Mouse (Mus musculus): ENCODE data around the gene Capn8.
A peak's percentile ranks its signal among the peaks of the same experiment; 100 is the strongest.

Capn8 gene

DNA sequence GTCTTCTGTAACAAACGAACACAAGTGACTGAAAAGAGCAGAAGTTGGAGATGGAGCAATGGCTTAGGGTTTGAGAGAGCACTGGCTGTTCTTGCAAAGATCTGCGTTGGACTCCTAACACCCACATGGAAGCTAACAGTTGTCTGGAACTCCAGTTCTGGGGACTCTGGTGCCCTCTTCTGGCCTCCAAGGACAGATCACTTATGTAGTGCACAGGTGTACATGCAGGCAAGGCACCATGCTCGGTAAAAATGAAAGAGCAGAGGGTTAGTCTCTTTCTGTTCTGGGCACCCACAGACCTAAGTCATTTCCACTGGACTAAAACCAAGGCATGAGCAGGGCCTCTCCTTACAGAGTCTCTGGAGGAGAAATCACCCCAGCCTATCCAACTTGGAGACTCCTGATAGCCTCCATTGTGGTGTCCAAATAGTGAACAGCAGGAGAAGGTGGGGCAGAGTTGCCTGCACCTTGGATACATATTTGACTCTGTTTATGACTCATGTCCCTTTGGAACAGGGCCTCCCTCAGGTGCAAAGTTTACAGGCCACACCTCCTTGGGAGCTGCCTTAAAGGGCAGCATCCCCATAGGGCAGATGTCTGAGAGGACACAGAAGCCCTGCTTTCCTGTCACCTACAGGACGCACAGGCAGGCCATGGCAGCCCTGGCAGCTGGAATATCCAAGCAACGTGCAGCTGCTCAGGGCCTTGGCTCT lies at the start of gene Capn8:
Gene Capn8 (plus strand): TSS at position 600 of the 713 bp plus-strand sequence.
- DNase-seq (ENCODE audit: inconsistent age in 2 of 2, low spot score in 1 of 2): peak; percentile 20 to 51

GRCm38 (mm10) chr1:182516758-182517676 lies 47.8 kb upstream of the Capn8 start, which contains the start of gene Capn2:
Gene Capn2, minus strand, starts transcription at chr1:182517608.
- peak; percentile 91 to 96 for DNase-seq (ENCODE audit: inconsistent age in 2 of 2, low spot score in 1 of 2)

DNA sequence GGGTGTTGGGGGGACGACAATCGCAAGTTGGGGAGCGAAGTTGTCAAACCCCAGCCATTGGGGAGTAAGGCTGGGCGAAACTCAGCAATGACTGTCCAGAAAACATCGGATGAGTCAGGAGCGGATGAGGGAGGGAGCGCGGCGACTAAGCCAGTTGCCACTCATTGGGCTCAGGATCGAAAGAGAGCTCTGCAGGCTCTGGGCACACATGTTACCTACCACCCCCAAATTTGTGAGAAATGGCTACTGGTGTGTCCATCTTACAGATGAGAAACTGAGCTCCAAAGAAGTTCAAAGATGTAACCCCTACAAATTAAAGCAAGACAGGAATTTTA lies 47.2 kb upstream of the Capn8 start:
- DNase-seq (ENCODE audit: inconsistent age in 2 of 2, low spot score in 1 of 2): no peak

DNA sequence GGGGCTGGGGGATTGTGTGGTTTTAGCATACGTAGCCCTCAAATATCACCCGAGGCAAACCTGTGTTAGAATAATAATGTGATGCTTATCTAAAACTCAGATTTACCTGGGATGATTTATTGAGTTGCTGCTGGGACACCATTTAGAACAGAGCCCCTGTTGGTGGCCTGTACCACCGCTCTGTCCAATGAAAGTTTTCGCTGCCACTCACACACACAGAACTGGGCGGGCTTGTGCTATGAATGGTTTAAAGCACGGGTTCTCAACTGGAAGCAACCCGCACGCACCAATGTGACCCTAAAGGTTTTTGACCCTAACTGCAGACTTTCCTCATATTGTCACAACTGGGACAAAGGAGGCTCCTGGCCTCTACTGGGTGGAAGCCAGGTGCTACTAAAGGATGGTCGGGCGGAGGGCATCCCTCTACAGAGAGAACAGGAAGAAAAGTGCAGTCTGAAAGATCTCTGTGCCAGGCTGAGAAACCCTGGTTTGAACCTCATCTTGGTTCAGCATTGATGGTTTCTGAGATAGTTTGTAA lies 46.6 kb upstream of the Capn8 start:
- DNase-seq (ENCODE audit: inconsistent age in 2 of 2, low spot score in 1 of 2): no peak

GRCm38 (mm10) chr1:182518811-182519210 lies 46.0 kb upstream of the Capn8 start:
- DNase-seq (ENCODE audit: inconsistent age in 2 of 2, low spot score in 1 of 2): no peak

GRCm38 (mm10) chr1:182519341-182519740 lies 45.5 kb upstream of the Capn8 start:
- no peak for DNase-seq (ENCODE audit: inconsistent age in 2 of 2, low spot score in 1 of 2)

- DNase-seq (ENCODE audit: inconsistent age in 2 of 2, low spot score in 1 of 2): peak; percentile 54 to 70
Measured at GRCm38 (mm10) chr1:182520091-182520937, 44.5 kb upstream of the Capn8 start.

GRCm38 (mm10) chr1:182520938-182521500 lies 43.8 kb upstream of the Capn8 start:
- DNase-seq (ENCODE audit: inconsistent age in 2 of 2, low spot score in 1 of 2): no peak

DNA sequence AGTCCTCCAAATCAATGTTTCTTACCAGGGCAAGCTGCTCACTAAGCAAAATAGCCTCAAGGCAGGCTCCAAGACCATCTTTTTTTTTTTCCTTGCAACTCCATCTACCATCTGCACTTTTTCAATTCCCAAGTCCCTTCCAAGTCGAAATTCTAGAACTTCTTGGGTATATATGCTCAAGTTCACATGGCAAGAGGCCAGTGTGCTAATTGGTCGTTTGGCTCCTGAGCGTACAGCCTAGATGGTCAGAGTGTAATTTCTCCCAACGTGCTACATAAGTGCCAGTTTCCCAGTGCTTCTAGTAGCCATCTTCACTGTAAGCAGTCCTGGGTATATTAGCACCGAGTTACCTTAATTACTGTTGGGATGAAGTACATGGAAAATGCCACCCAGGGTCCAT lies 41.8 kb upstream of the Capn8 start:
- no peak for DNase-seq (ENCODE audit: inconsistent age in 2 of 2, low spot score in 1 of 2)

GRCm38 (mm10) chr1:182523692-182524091 lies 41.1 kb upstream of the Capn8 start:
- DNase-seq (ENCODE audit: inconsistent age in 2 of 2, low spot score in 1 of 2): no peak

DNA sequence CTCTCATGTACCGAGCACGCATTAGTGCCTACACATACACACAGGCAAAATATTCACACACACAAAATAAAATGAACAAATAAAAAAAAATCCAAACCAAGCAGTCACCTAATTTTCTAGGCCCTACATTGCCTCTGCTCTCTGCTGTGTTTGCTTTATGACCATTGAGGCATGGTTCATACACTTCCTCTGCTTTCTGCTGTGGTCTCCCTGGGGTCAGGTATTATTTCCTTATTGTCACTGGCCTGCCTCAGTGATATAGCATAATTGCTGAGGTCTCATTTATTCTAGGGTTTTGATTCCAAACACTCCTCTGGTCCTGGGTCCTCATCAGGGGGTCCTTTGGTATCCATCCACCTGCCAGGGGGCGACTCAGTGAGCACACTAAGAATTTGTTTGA lies 39.2 kb upstream of the Capn8 start:
- DNase-seq (ENCODE audit: inconsistent age in 2 of 2, low spot score in 1 of 2): peak in 1 of 2 experiments; percentile 14

GRCm38 (mm10) chr1:182527261-182527766 lies 37.5 kb upstream of the Capn8 start:
- peak in 1 of 2 experiments; percentile 55 for DNase-seq (ENCODE audit: inconsistent age in 2 of 2, low spot score in 1 of 2)

DNA sequence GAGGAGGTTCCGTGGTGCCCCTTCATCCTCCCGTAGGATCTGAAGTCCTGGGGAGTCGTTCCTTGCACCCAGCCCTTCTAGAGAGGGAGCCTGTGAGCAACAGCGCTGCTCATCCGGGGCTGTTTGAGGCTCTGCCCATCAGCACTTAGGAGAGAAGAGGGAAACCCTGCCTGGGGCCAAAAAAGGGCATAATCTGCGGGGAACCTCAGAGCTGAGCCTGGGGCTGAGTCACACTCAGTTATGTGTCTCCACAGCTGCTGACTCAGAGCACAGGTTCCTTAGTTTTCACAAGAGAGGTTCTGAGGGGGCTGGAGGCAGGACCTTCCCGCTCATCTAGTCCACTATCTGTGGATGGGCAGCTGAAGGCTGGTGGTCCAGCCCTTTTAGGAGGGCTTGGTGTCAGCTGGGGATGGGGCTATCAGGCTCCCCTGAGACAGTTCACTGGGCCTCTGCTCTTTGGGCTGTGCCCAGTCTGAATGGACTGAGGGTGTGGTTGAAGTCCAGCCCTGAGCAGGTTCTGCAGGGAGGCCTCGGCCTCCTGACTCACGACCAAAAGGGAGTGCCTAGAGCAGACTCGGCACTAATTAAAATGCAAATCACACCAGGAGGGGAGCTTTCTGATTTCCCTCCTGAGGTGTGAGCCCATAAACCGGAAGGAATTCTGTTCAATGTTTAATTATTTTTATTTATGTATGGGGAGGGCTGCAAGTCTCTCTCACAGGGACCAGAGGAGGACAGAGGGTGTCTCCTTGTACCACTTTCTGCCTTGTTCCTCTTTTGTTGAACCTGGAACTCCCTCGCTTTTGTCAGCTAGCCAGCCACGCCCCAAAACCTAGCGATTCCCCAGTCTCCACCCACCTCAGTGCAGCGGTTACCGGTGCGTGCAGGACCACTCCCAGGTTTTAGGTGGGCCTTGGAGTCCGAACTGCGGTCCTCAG lies 36.6 kb upstream of the Capn8 start:
- peak; percentile 82 to 89 for DNase-seq (ENCODE audit: inconsistent age in 2 of 2, low spot score in 1 of 2)

DNA sequence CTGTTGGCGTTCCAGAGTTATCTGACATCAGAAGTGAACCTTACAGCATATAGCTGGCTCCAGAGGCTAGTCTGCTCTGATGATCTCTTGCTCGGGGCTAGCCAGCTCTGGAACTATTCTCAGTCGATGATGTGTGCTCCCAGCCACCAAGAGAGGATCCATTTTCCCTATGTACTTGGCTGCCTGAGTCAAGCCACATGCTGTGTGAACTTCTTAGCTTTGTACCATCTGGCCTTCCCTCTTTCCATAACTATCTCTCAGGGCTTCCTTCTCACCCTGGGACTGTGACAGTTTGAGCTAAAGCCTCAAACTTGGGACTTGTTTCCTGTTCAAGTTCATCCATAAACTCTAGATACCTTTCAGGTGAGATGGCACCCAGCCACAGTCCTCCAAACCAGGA lies 31.2 kb upstream of the Capn8 start:
- no peak for DNase-seq (ENCODE audit: inconsistent age in 2 of 2, low spot score in 1 of 2)

GRCm38 (mm10) chr1:182535080-182535481 lies 29.7 kb upstream of the Capn8 start:
- no peak for DNase-seq (ENCODE audit: inconsistent age in 2 of 2, low spot score in 1 of 2)

DNA sequence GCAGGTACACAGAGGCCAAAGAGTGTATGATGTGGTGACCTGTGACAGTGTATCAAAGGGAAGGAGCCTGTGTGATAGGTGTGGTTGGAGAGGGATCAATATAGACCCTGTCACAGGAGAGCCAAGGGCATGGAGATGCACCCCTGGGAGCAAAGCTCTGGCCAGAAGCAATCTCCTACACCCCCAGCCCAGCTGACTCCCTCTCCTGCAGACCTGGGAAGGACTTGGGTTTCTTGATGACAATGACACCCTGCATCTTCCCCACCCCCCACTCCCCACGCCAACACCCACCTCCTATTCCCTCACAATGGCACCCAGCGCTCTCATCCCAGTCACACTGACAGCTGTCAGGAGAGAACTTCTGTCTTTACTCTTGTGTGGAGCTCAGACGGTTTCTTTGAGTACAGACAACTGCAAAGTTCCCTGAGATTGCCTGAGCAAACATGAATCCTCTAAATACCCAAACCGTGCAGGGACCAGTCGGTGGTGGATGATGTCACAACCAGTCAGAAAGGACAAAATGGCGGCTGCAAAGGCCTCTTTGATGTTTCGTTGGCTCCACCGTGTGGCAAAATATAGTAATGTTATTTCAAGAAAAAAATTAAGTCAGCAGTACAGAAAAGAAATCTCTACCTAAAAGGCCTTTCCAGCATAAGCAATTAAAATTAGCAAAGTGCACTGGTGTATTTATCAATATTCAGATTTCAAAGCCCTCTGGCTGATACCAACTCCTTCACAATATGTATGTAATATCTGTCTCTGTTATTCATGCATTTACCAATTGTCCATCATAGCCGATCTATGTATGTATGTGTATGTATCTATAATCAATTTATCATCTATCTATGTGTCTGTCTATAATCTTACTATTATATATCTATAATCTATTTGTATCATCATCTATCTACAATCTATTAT lies 25.5 kb upstream of the Capn8 start:
- DNase-seq (ENCODE audit: inconsistent age in 2 of 2, low spot score in 1 of 2): peak; percentile 74 to 94

- DNase-seq (ENCODE audit: inconsistent age in 2 of 2, low spot score in 1 of 2): no peak
Measured at GRCm38 (mm10) chr1:182542110-182542509, 22.7 kb upstream of the Capn8 start.

DNA sequence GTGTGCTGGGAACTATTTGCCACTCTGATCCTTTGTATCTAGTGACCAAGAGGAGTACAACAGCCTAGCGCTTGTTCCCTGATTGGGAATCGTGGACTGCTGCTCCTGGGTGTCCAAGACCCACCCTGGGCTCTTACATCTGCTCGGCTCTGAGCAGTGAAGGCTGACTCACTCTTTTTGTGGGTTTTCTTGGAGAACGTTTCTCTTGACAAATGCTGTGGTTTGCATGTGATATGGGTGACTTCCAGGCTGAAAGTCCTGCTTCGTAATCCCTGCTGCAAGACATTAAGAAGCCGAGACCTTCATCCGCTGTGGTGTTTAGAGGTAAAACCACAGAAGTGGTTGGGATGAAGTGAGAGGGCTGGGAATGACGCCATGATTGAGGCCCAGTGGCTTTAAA lies 21.7 kb upstream of the Capn8 start:
- DNase-seq (ENCODE audit: inconsistent age in 2 of 2, low spot score in 1 of 2): no peak
